Mouse (Mus musculus) lung, postnatal 0 days (tissue): ENCODE measurements around the gene Slc16a11. TPM values are rescaled to one million over a fixed set of nuclear protein-coding genes. Genes with fewer than 3 reads are reported as not detected.
"Not testable (repeated sequence)": the region's sequence is repeated elsewhere in the genome, so short reads cannot be mapped to it uniquely, and the experiment has no call there.

ENCODE experiments used
- ATAC-seq: fragments of 200-750 bp; cut with Nextera tagmentation; 2 replicates; pipeline ENCODE4 v1.8.0; 2017; ENCODE audit warnings: moderate library complexity
- DNase-seq: peaks from one replicate; pipeline ENCODE4 v3.0.0-alpha.2; 2016; ENCODE audit warnings: low spot score
- H3K27ac ChIP-seq: fragments of 300-500 bp; sonication (generic); 2 replicates; pipeline ENCODE4 v1.5.1; 2014; ENCODE audit warnings: antibody characterized with exemption, mild to moderate bottlenecking, low read length, mixed read lengths
- H3K27me3 ChIP-seq: fragments of 300-500 bp; sonication (generic); replicated peaks from 2 replicates; pipeline ENCODE4 v1.6.1; 2014; ENCODE audit warnings: low read length, mixed read lengths; ENCODE audit not compliant: insufficient read depth
- H3K36me3 ChIP-seq: fragments of 300-500 bp; sonication (generic); 2 replicates; pipeline ENCODE4 v1.6.1; 2014; ENCODE audit warnings: low read length, mixed read lengths; ENCODE audit not compliant: insufficient read depth
- H3K4me1 ChIP-seq: fragments of 300-500 bp; sonication (generic); 2 replicates; pipeline ENCODE4 v1.6.1; 2014; ENCODE audit warnings: antibody characterized with exemption, low read depth, low read length, mixed read lengths; ENCODE audit not compliant: insufficient read depth
- H3K4me2 ChIP-seq: fragments of 300-500 bp; sonication (generic); replicated peaks from 2 replicates; pipeline ENCODE4 v1.6.1; 2014; ENCODE audit warnings: low read depth, mild to moderate bottlenecking, low read length, moderate library complexity, mixed read lengths
- H3K4me3 ChIP-seq: fragments of 300-500 bp; sonication (generic); 2 replicates; pipeline ENCODE4 v1.5.1; 2014; ENCODE audit warnings: low read depth, low read length
- H3K9ac ChIP-seq: fragments of 300-500 bp; sonication (generic); replicated peaks from 2 replicates; pipeline ENCODE4 v1.6.1; 2014; ENCODE audit warnings: low read depth, mild to moderate bottlenecking
- H3K9me3 ChIP-seq: fragments of 300-500 bp; sonication (generic); 2 replicates; pipeline ENCODE4 v1.6.1; 2016; ENCODE audit warnings: low read length, mixed read lengths
- CTCF ChIP-seq: IDR thresholded peaks from 2 replicates; pipeline ENCODE4 v1.5.1; 2016; ENCODE audit warnings: antibody characterized with exemption, mild to moderate bottlenecking
- EP300 ChIP-seq: IDR thresholded peaks from 2 replicates; pipeline ENCODE4 v1.6.1; 2016; ENCODE audit warnings: antibody characterized with exemption, mild to moderate bottlenecking, control low read depth
- WGBS: fragments of 180-500 bp; shearing (Covaris S2); extraction: QIAGEN DNeasy Blood & Tissue Kit; methylation state at CpG from one replicate; pipeline ENCODE4 v1.1.7; 2014; 5-methylcytosine and 5-hydroxymethylcytosine counted together
- polyA plus RNA-seq: library from polyadenylated mRNA; unstranded; fragments of >200 nt; fragmentation: Nextera tagmentation; extraction: Ambion mirVana; gene quantifications from 2 replicates; pipeline ENCODE4 v1.2.1, GENCODE M21; 2015

Slc16a11 gene
- 7.9 TPM in 2 replicates for polyA plus RNA-seq

- ATAC-seq (peak; percentile 37), DNase-seq (peak; percentile 58)
- Histone ChIP-seq H3K4me1 (peaks cover 13% of the 10 kb centered on the region; the same call in 1 of the 2 replicates), H3K4me2 (0 out of 2 replicates have a peak within 1 kb of the TSS, but pooled peaks have one; percentile 48), H3K36me3 (no peaks in the 10 kb centered on the region), H3K9ac (no peak within 1 kb of the TSS), H3K9me3 (no peaks in the 10 kb centered on the region), H3K4me3 (no peak within 1 kb of the TSS), H3K27me3 (peaks cover 32% of the 10 kb centered on the region), H3K27ac (no peak within 1 kb of the TSS)
- 34% methylated on average over 6 of the region's 6 CpGs for WGBS
- TF ChIP-seq CTCF: no peak
- no peak for TF ChIP-seq EP300
Measured at GRCm38 (mm10) chr11:70212423-70212822, at the start of gene Slc16a11. TSS of gene Slc16a11 (plus strand) at chr11:70212752.

- TF ChIP-seq CTCF (no peak), EP300 (no peak)
- Histone ChIP-seq H3K27me3 (no peaks in the 10 kb centered on the region), H3K9ac (no peak overlapping the region), H3K9me3 (no peaks in the 10 kb centered on the region), H3K36me3 (no peaks in the 10 kb centered on the region), H3K4me1 (no peaks in the 10 kb centered on the region), H3K4me3 (no peak overlapping the region), H3K27ac (no peak overlapping the region), H3K4me2 (no peak overlapping the region)
- DNase-seq: peak; percentile 13
- ATAC-seq: no peak; the same call in 1 of the 2 replicates
- 64% methylated on average over 16 of the region's 16 CpGs for WGBS
Measured at GRCm38 (mm10) chr11:70165972-70166921, 46.3 kb upstream of the Slc16a11 start.

- no peaks in the 10 kb centered on the region for H3K9me3 ChIP-seq
- H3K4me2 ChIP-seq: no peak overlapping the region
- TF ChIP-seq CTCF (no peak), EP300 (no peak)
- no peaks in the 10 kb centered on the region for H3K4me1 ChIP-seq
- H3K36me3 ChIP-seq: no peaks in the 10 kb centered on the region
- no peak overlapping the region for H3K9ac ChIP-seq
- H3K27ac ChIP-seq: no peak overlapping the region
- H3K4me3 ChIP-seq: no peak overlapping the region
- H3K27me3 ChIP-seq: no peaks in the 10 kb centered on the region
- ATAC-seq (no peak), DNase-seq (no peak)
- 46% methylated on average over 7 of the region's 7 CpGs for WGBS
Measured at GRCm38 (mm10) chr11:70168136-70168535, 44.4 kb upstream of the Slc16a11 start.

GRCm38 (mm10) chr11:70169471-70169870 lies 43.1 kb upstream of the Slc16a11 start:
- H3K9ac ChIP-seq, H3K4me1 ChIP-seq, H3K36me3 ChIP-seq, H3K4me3 ChIP-seq, H3K9me3 ChIP-seq, H3K27me3 ChIP-seq, H3K27ac ChIP-seq, DNase-seq, ATAC-seq, H3K4me2 ChIP-seq: not testable (repeated sequence)
- WGBS: 89% methylated on average over 7 of the region's 7 CpGs

GRCm38 (mm10) chr11:70170291-70170690 lies 42.3 kb upstream of the Slc16a11 start:
- no peak for TF ChIP-seq EP300
- TF ChIP-seq CTCF: no peak
- no peak overlapping the region for H3K4me3 ChIP-seq
- H3K9me3 ChIP-seq: no peaks in the 10 kb centered on the region
- no peaks in the 10 kb centered on the region for H3K4me1 ChIP-seq
- DNase-seq (no peak), ATAC-seq (no peak)
- H3K4me2 ChIP-seq: no peak overlapping the region
- no peaks in the 10 kb centered on the region for H3K36me3 ChIP-seq
- WGBS: 69% methylated on average over 7 of the region's 7 CpGs
- H3K9ac ChIP-seq: no peak overlapping the region
- H3K27ac ChIP-seq: no peak overlapping the region
- H3K27me3 ChIP-seq: no peaks in the 10 kb centered on the region

- Histone ChIP-seq H3K4me3 (no peak overlapping the region), H3K27me3 (no peaks in the 10 kb centered on the region), H3K27ac (no peak overlapping the region), H3K4me1 (no peaks in the 10 kb centered on the region), H3K9ac (no peak overlapping the region), H3K9me3 (no peaks in the 10 kb centered on the region), H3K4me2 (no peak overlapping the region), H3K36me3 (no peaks in the 10 kb centered on the region)
- ATAC-seq: no peak
- WGBS: 67% methylated on average over 7 of the region's 7 CpGs
- no peak for DNase-seq
- no peak for TF ChIP-seq CTCF
- no peak for TF ChIP-seq EP300
Measured at GRCm38 (mm10) chr11:70171181-70171580, 41.4 kb upstream of the Slc16a11 start.
